ENCODE assay signal across 10 mouse cellular contexts in the genomic region with DNA sequence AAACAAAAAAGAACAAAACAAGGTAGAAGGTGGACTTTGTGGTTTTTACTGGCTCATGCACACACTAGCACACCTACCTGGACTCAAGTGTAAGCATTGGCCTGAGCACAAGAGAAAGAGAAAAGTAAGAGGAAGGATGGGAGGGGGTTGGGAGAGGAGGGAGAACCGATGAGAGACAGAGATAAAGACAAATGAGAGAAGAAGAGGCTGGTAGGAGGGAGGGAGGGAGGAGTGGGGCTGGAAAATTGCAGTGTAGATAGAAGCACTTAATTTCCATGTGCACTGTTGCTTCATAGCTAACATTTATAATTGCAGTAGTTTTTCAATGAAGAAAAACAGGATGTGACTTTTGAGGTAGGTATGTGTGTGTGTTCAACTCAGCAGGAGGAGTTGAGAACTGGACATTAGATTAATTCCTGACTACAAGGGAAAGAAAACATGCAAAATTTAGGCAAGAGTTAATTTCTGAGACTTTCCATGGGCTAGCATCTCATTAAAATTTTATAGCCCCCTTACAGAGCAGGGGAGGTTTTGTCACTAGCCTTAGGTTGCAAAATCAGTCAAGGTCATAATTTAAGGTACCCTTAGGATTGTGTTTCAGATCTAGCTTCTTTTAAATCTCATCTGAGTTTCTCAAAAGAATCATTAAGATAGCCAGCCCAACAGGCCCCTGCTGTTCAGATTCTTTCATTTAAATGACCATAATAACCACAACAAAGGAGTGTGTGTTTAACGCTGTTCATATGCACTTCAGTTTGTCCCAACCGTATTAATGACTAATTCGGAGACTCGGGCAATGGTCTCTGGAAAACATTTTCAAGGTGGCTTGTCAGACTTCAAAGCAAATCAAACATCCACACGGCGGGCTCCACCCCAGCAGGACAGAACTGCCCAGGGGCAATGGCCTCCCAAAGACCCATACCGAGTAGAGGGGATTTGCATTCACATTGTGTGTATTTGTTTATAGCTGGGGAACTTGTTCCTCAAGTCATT.
DNase-seq lines count a peak whose midpoint lies in the region; ATAC-seq and TF ChIP-seq lines count a peak whose summit lies in the region.
"Had no signal": no experiment of that assay in that cellular context is flagged by ENCODE, and none has a peak within 500 bp of the region (broad histone marks: within the 10 kb centered on the region; RNA-seq: fewer than 3 reads in every experiment).

No protein-coding gene starts in this region.

- no peaks in the 10 kb centered on the region for H3K9me3 ChIP-seq in neural tube, embryonic 11.5 days (ENCODE audit: control insufficient read depth, low read length)
- no peaks in the 10 kb centered on the region for H3K9me3 ChIP-seq in forebrain, embryonic 13.5 days (replicated peaks)
- H3K9me3 ChIP-seq in limb, embryonic 12.5 days = no peaks in the 10 kb centered on the region

- H3K27me3 ChIP-seq in neural tube, embryonic 11.5 days (ENCODE audit: control insufficient read depth, insufficient read depth, low read length) = no peaks in the 10 kb centered on the region
- H3K27me3 ChIP-seq in forebrain, embryonic 13.5 days = no peaks in the 10 kb centered on the region
- H3K27me3 ChIP-seq in limb, embryonic 12.5 days = no peaks in the 10 kb centered on the region

- H3K27ac ChIP-seq in neural tube, embryonic 11.5 days (ENCODE audit: low read depth, low read length) = no peak overlapping the region
- H3K27ac ChIP-seq in forebrain, embryonic 13.5 days = no peak overlapping the region
- H3K27ac ChIP-seq in limb, embryonic 12.5 days = peak overlapping the region; percentile 75
- no peak overlapping the region for H3K27ac ChIP-seq in left cerebral cortex, adult 2 months

- H3K9ac ChIP-seq in neural tube, embryonic 11.5 days (ENCODE audit: low read length) = no peak overlapping the region
- H3K9ac ChIP-seq in forebrain, embryonic 13.5 days = no peak overlapping the region
- H3K9ac ChIP-seq in limb, embryonic 12.5 days (replicated peaks) = no peak overlapping the region

- WGBS in neural tube, embryonic 11.5 days = 3% methylated on average over 8 of the region's 8 CpGs
- 6% methylated on average over 8 of the region's 8 CpGs for WGBS in forebrain, embryonic 13.5 days
- WGBS in limb, embryonic 12.5 days = 2% methylated on average over 8 of the region's 8 CpGs

- intact Hi-C loops in left cerebral cortex, adult 2 months (cut with DNase I) = loop anchor here (5.0 to 10.0 kb wide), 2 partner anchors 1588 to 1706 kb away; no protein-coding TSS in a partner anchor

- DNase-seq in neural tube, embryonic 11.5 days (ENCODE audit: low spot score) = peak; percentile 40
- no peak for DNase-seq in neural tube, embryonic 10.5 days (ENCODE audit: extremely low spot score, low spot score)
- no peak for DNase-seq in frontal cortex, postnatal 25 days (ENCODE audit: low spot score in 2 of 2)
- no peak for DNase-seq in left cerebral cortex, adult 2 months (ENCODE audit: extremely low spot score in 1 of 2, low spot score in 2 of 2)
- no peak for DNase-seq in heart, adult 9 months (ENCODE audit: low spot score in 2 of 2)
- DNase-seq: heart, postnatal 4 days; lung, postnatal 36 days; thymus, postnatal 25 days had no signal

- ATAC-seq in neural tube, embryonic 11.5 days (ENCODE audit: insufficient read depth, low FRiP score, low TSS enrichment) = peak; percentile 80
- ATAC-seq in forebrain, embryonic 13.5 days = no peak
- ATAC-seq in limb, embryonic 12.5 days (ENCODE audit: insufficient number of reproducible peaks, insufficient read depth, low FRiP score, low TSS enrichment, low read depth) = peak; percentile 71; the same call in 1 of the 2 replicates

- no peak overlapping the region for H3K4me3 ChIP-seq in neural tube, embryonic 11.5 days (ENCODE audit: low read depth, low read length)
- H3K4me3 ChIP-seq in forebrain, embryonic 13.5 days = no peak overlapping the region
- H3K4me3 ChIP-seq in limb, embryonic 12.5 days (replicated peaks) = no peak overlapping the region; the same call in 1 of the 2 replicates
- H3K4me3 ChIP-seq in left cerebral cortex, adult 2 months = no peak overlapping the region

- H3K4me2 ChIP-seq in neural tube, embryonic 11.5 days (ENCODE audit: low read depth) = peak overlapping the region; percentile 4
- H3K4me2 ChIP-seq in forebrain, embryonic 13.5 days = peak overlapping the region; percentile 38; the same call in 1 of the 2 replicates
- H3K4me2 ChIP-seq in limb, embryonic 12.5 days = peak overlapping the region; percentile 47

- TF ChIP-seq CTCF in left cerebral cortex, adult 2 months (IDR thresholded peaks at IDR 0.05) = no peak

- H3K4me1 ChIP-seq in neural tube, embryonic 11.5 days (ENCODE audit: control insufficient read depth, insufficient read depth, low read length) = peaks cover 10% of the 10 kb centered on the region
- peaks cover 11% of the 10 kb centered on the region; the same call in 1 of the 2 replicates for H3K4me1 ChIP-seq in forebrain, embryonic 13.5 days
- H3K4me1 ChIP-seq in limb, embryonic 12.5 days (replicated peaks) = peaks cover 38% of the 10 kb centered on the region

- no peaks in the 10 kb centered on the region for H3K36me3 ChIP-seq in neural tube, embryonic 11.5 days (ENCODE audit: control insufficient read depth, insufficient read depth, low read length)
- H3K36me3 ChIP-seq in forebrain, embryonic 13.5 days (ENCODE audit: poor library complexity, severe bottlenecking) = no peaks in the 10 kb centered on the region
- H3K36me3 ChIP-seq in limb, embryonic 12.5 days = no peaks in the 10 kb centered on the region
